Mouse (Mus musculus): Measurements from ENCODE around the gene Rps10. TPM values are rescaled to one million over a fixed set of nuclear protein-coding genes. Genes with fewer than 3 reads are reported as not detected.

Rps10 gene
- polyA plus RNA-seq, 1 experiment from 2014 or later, result 934 TPM

- WGBS, result 64% methylated on average over 9 of the region's 9 CpGs
- H3K27me3 ChIP-seq (replicated peaks; ENCODE audit: control insufficient read depth, insufficient read depth, low read length), result no peaks in the 10 kb centered on the region
- H3K36me3 ChIP-seq (ENCODE audit: control insufficient read depth, insufficient read depth, low read length), result no peaks in the 10 kb centered on the region
- H3K4me3 ChIP-seq (ENCODE audit: low read length), result no peak overlapping the region
- no peak overlapping the region for H3K9ac ChIP-seq (ENCODE audit: low read depth, low read length)
- H3K27ac ChIP-seq (ENCODE audit: low read length), result no peak overlapping the region
- no peaks in the 10 kb centered on the region for H3K9me3 ChIP-seq (ENCODE audit: control insufficient read depth, low read length)
- no peak overlapping the region for H3K4me2 ChIP-seq (ENCODE audit: low read depth, low read length)
- H3K4me1 ChIP-seq (ENCODE audit: control insufficient read depth, insufficient read depth, low read length), result no peaks in the 10 kb centered on the region
- no peak for ATAC-seq
These were observed 49.8 kb downstream of the Rps10 start for GRCm38 (mm10) chr17:27586661-27587060.

DNA sequence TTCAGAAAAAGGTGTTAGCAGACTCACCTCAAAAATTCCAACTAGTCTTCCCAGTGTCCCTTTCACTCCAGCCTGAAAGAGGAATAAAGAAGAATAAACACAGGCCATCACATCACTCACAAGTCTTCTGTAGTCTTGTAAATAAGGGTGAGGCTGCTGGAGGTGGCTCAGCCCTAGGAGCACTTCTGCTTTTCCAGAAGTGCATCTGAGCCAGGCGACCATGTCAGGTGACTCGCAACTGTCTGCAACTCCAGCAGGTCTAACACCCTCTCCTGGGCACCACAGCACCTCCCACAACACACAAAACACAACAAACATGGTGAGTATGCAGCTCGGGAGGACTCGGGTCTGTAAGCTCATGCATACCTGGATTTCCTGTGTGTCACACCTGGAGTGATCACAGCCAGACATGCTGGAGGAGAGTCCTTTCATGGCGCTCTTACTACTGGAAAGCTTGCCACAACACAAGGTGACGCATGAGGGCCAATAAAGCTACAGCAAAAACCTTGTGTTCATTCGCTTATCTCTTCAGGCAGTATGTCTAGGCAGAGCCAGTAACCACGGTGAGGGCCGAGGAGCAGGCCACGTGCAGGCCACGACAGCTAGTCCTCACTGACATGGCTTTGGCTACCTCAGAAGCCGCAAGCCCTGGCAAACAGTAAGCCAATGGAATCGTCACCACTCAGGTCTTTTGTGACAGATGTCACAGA lies 53.1 kb downstream of the Rps10 start:
- Histone ChIP-seq H3K36me3 (ENCODE audit: control insufficient read depth, insufficient read depth, low read length) (peaks cover 9% of the 10 kb centered on the region), H3K4me2 (ENCODE audit: low read depth, low read length) (no peak overlapping the region), H3K27me3 (replicated peaks; ENCODE audit: control insufficient read depth, insufficient read depth, low read length) (no peaks in the 10 kb centered on the region), H3K9ac (ENCODE audit: low read depth, low read length) (no peak overlapping the region), H3K4me1 (ENCODE audit: control insufficient read depth, insufficient read depth, low read length) (no peaks in the 10 kb centered on the region), H3K4me3 (ENCODE audit: low read length) (no peak overlapping the region), H3K9me3 (ENCODE audit: control insufficient read depth, low read length) (no peaks in the 10 kb centered on the region), H3K27ac (ENCODE audit: low read length) (no peak overlapping the region)
- WGBS, result 86% methylated on average over 13 of the region's 13 CpGs
- ATAC-seq, result no peak

Other genes starting within 250 kb of the Rps10 start
- gene Grm4, start 115.3 kb downstream of the Rps10 start, polyA plus RNA-seq (2015; fragmentation: Nextera tagmentation; extraction: Ambion mirVana), result 0.40 and 0.44 TPM in 2 replicates
- 286 and 319 TPM in 2 replicates for gene Hmga1, start 80.2 kb downstream of the Rps10 start, polyA plus RNA-seq (2015; fragmentation: Nextera tagmentation; extraction: Ambion mirVana)
- 39.7 and 46.7 TPM in 2 replicates for gene AI413582, start 70.9 kb downstream of the Rps10 start, polyA plus RNA-seq (2015; fragmentation: Nextera tagmentation; extraction: Ambion mirVana)
- 56.6 and 57.4 TPM in 2 replicates for gene Nudt3, start 13.2 kb downstream of the Rps10 start, polyA plus RNA-seq (2015; fragmentation: Nextera tagmentation; extraction: Ambion mirVana)
- not detected in 2 replicates for gene RPS10-NUDT3, start 1.4 kb downstream of the Rps10 start, polyA plus RNA-seq (2015; fragmentation: Nextera tagmentation; extraction: Ambion mirVana)
- gene Pacsin1, start 18.8 kb upstream of the Rps10 start, polyA plus RNA-seq (2015; fragmentation: Nextera tagmentation; extraction: Ambion mirVana), result 2.1 and 2.7 TPM in 2 replicates
- gene Spdef, start 92.3 kb upstream of the Rps10 start, polyA plus RNA-seq (2015; fragmentation: Nextera tagmentation; extraction: Ambion mirVana), result 20.0 and 21.9 TPM in 2 replicates
- 14.7 and 20.8 TPM in 2 replicates for gene D17Wsu92e, start 184.0 kb upstream of the Rps10 start, polyA plus RNA-seq (2015; fragmentation: Nextera tagmentation; extraction: Ambion mirVana)
- gene Snrpc, start 201.5 kb upstream of the Rps10 start, polyA plus RNA-seq (2015; fragmentation: Nextera tagmentation; extraction: Ambion mirVana), result 218 and 242 TPM in 2 replicates
- gene Uhrf1bp1, start 219.8 kb upstream of the Rps10 start, polyA plus RNA-seq (2015; fragmentation: Nextera tagmentation; extraction: Ambion mirVana), result 2.3 and 2.9 TPM in 2 replicates

All from intestine, embryonic 16.5 days (tissue).